Mouse (Mus musculus): ENCODE measurements around the gene Ddo.

DNA sequence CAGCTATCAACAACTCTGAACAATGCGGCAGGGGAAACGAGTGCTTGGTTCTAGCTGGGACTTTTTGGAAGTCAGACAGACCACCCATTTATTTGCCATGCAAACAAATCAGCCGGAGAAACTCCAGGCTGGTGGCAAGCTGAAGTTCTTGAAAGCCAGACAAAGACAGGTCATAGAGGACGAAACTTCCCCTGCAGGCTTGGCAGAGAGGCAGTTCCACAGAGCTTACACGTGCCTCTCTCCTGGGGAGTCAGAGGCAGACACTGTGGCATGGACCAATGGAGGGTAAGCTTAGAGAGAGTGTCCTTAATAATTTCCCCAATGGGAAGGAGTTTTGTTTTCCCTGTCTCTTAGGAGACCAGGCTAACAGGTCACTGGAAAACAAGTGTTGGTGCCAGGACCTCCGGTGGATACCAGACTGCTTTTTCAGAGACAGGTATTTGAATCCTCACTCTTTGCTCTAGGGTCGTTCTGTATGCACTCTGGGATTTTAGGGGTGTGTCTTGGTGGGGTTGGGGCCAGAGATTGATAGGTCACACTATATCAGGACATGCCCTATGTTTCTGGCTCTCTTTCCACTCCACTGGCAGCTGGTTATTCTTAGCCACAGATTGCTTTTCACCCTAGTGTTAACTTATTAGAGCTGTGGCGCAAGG lies at the start of gene Ddo:
- TF ChIP-seq GATA1 (IDR thresholded peaks at IDR 0.05; ENCODE audit: borderline replicate concordance, low read length): no peak
- no peak for TF ChIP-seq FLI1 (IDR thresholded peaks at IDR 0.05; ENCODE audit: low read length)

Measured in megakaryocyte, embryonic 14.5 days (primary cell).